Mouse (Mus musculus) thymus, postnatal 4 days (tissue): ENCODE data around the gene Dact3.

Experiments
- DNase-seq: peaks from one replicate; pipeline ENCODE4 v3.0.0; 2021

Dact3 gene

DNA sequence AGATGAGACGGTGACA lies at the start of gene Dact3:
TSS of gene Dact3 (plus strand) at position 8 of the 16 bp plus-strand sequence.
- no peak for DNase-seq

DNA sequence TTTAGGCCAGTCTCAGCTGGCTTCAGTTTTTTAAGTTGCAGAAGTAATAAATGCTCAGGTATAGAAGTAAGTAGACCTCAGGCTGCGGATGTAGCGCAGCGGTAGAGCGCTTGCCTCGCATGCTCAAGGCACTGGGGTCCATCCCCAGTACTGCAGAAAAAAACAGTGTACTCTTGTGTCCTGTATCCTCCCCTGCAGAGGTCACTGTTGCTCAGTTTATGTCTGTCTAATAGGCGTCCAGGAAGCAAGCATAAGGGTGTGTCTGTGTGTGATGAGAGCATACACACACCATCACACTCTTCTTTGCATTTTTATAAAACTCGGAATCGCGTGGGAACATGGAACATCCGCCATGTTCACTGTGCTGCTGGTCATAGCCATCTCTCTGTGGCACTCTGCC lies 49.3 kb upstream of the Dact3 start:
- peak; percentile 67 for DNase-seq

DNA sequence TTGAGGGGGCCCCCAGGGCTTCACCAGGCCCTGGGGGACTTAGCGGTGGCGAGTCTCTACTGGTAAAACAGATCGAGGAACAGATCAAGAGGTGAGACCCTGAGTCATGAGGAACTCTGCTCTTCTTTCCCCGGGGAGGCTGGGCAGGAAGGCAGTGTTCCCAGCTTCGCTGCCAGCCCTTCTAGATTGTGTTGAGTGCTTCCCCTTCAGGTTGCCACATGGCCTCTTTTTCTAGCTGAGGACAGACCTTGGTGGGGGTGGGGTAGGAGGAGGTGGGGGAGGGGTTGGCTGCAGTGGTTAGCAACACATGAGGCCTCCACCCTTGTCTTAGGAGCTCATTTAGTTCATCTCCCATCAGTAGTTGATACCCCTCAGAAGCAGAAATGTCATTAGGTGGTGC lies 48.5 kb upstream of the Dact3 start:
- peak; percentile 21 for DNase-seq

DNA sequence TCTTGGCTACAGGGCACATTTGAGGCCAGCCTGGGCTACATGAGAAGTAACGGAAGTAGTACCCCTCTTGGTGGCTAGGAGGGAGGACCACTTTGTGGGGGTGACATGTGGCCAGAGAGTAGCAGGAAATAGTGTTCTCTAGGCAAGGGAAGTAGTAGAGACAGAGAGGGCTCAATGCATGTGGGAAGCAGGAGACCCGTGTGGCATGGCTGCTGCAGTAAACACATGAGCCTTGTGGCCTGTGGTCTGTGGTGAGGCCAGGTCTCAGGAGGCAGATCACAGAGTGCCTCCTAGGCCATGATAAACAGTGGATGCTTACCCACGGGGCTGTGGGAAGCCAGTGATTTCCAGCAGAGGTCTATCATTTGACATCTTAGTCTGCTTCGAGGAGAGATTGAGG lies 47.8 kb upstream of the Dact3 start:
- DNase-seq = no peak

DNA sequence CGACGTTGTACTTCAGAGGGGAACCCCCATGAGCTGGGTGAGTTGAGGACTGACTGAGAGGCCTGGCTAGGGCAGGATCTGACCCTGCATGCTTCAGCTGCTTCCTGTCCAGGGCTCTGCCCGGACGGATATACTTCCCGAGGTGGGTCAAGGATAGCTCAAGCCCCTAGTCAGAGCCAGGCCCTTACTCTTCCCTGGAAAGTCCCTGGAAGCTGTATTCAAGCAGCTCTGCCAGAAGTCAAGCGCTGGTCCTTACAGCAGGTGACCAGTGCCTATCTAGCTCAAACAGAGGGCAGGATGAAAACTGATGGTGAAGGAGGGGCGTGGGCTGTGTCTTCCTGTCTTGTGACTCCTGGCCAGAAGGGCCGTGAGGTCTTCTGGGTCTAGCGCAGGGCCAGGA lies 44.7 kb upstream of the Dact3 start:
- no peak for DNase-seq

DNA sequence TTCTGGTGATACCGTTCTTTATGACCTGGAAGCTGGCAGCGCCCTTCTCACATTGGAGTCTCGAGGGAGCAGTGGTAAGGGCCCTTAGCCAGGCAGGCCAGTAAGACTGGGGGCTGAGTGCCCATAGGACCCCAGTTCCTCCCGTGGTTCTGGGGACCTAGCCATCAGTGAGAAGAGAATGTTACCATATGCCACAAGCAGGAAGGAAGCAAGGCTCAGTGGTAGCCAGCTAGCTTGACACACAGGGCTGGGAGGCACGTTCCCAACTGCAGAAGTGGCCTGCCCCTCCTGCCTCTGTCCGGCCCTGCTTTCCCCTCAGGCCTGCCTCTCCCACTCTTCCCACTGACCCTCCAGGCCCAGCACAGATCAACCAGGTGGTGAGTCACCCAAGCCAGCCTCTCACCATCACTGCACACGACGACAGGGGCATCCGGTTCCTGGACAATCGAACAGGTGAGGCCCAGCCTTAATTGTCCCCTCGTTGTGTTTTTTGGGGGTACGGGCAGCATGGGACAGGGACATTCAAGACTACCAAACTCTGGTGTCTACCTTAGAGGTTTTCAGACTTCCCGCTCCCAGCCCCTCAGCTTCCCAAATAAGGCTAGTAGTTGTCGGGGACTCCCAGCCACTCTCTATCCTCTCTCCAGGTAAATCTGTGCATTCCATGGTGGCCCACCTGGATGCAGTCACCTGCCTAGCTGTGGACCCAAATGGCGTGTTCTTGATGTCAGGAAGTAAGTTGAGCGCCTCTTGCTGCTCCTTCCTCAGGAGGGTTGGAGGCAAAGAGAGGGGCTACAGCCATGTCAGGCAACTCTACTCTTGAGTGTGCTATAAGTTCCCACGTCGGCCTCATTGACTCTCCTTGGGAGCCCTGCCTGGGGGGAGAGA lies 37.0 kb upstream of the Dact3 start:
- no peak for DNase-seq

DNA sequence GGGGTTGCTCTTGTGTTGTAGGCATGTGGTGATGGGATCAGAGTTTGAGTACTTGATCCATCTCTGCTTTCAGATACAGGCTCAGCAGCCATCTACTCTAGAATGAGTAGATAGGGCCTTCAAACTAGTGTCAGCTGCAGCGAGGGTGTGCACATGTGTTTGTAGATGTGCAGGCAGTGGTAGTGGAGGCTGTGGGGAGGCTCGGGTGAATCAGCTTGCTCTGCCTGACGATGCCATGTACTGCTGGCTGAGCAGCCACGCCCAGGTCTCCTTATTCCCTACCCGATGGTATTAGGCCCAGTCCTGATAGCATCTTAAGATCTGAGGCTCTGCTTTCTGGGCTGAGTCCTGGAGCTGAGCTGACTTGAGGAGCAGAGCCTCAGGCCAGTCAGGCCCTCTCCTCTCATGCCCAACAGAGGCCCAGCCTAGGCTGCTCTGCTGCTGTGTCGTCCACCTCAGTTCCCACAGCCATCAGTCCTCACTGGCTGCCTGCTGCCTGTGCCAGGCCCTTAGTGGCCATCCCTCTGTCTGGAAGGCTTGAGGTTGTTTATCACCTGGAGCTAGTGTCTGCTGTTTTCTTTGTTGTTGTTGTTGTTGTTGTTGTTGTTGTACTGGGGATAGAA lies 36.2 kb upstream of the Dact3 start:
- DNase-seq = no peak

DNA sequence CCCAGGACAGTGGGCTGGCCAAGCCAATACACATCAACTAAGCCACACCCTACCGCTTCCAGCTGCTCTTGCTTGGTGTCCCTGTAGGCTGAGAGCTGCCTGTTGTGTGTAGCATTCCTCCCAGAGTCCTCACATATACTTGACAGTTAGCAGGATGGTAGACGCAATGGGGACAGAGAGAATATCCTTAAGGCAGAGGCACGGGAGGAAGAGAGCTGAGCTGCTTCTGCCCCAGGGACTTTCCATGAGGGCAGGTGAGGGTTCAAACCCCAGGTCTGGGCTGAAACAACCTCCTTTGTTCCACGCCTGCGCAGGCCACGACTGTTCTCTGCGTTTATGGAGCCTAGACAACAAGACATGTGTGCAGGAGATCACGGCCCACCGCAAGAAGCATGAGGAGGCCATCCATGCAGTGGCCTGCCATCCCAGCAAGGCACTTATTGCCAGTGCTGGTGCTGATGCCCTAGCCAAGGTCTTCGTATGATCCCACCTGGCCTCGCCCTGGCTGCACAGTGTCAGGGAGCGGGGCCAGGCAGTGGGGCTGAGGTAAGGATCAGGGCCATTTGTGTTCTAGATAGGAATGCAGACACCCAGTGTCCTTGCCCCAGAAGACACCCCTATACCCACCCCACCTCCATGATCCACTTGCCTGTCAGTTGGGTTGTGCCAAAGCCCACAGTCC lies 35.5 kb upstream of the Dact3 start:
- DNase-seq = no peak

DNA sequence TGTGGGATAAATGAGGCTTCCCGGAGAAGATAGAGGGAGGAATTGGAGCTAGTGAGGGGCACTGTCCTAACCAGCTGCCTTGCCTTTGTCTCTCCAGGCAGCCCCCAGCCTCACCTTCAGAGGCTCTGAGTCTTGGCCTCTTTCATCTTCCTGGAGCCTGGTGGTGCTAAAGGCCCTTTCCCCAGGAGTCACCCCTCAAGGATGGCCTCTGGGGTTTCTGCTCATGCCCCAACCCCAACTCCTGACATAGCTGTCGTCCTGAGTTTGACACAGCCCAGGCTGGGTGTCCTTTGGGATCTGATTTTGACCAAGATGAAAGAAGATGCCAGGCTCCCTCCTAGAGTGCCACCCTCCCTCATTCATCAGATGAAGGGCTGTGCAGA lies 35.0 kb upstream of the Dact3 start:
- no peak for DNase-seq

DNA sequence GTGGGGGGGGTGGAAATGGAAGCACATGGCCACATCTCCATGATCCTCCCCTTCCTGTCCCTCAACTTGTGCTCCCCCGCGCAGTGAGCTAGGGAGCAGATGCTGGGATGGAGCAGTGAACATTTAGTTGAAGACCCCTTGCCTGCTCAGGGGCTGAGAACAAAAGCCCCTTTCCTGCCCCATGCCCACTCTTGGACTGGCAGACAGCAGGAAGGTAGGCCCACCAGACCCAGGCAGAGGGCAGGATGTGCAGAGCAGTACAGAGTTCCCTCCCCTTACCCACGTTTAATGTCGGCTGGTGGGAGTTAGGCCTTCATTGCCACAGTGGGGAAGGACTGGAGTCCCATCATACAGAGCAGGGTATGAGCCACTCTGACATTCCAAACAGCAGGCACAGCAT lies 34.0 kb upstream of the Dact3 start:
- peak; percentile 64 for DNase-seq

DNA sequence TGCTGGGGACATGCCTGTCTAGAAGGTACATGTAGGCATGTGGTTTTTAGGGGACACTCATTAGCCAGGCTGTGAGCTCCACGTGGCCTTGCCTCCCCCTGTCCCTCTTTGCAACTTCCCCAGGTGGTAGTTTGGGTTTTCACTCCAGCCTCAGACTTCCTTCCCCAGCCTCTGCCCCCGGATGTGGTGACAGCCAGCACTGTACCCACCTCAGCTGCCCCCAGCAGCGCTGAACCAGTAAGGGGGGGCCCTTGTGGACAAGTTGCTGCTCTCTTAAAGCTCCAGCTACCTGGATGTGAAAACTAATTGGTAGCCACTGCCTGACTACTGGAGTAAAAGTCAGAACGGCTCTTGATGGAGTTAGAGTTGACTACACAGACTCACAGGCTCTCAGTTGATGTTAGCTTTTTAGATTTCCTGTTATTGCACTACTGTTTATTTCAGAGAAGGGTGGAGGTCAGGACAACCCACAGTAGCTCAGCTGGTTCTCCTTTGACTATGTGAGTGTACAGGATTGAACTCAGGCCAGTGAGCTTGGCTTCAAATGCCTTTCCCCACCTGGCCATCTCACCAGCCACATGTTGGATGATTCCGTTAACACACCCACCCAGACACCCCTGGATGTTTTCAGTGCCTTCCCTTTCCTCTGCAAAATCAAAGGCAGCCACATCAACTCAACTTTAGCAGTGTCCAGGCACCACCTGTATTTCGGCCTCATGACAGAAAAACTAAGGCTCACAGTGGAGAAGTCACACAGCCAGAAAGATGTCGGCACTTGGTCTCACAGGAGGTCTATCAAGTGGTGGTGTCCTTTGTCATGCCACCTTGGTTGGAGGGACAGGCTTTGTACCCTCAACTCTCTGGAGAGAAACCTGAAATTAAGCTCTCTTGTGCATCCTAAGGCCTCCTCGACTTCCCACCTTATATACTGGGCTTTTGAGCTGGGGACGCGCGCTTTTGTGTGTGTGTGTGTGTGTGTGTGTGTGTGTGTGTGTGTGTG lies 33.3 kb upstream of the Dact3 start:
- peak; percentile 83 for DNase-seq

DNA sequence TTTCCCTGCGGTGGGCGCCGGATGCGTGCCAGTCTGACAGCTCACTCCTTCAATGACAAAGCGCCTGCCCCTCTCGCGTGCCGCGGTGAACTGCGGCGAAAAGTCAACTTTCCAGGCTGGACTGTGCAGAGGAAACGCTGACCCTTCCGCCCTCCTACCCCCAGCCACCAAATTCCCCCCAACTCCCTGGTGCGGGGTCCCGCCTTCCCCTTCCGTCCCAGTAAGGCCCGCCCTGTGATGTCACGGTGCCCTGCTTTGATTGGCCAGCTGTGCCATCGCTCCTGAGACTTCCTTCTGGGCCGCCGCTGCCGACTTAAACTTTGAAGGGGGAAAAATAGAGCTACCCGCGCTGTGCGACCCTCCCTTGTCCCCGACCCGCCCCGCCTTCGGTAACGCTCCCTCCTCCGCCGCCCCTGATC lies 32.5 kb upstream of the Dact3 start, which contains the start of gene Prkd2:
TSS of gene Prkd2 (plus strand) at position 258 of the 419 bp plus-strand sequence.
- DNase-seq = peak; percentile 95

DNA sequence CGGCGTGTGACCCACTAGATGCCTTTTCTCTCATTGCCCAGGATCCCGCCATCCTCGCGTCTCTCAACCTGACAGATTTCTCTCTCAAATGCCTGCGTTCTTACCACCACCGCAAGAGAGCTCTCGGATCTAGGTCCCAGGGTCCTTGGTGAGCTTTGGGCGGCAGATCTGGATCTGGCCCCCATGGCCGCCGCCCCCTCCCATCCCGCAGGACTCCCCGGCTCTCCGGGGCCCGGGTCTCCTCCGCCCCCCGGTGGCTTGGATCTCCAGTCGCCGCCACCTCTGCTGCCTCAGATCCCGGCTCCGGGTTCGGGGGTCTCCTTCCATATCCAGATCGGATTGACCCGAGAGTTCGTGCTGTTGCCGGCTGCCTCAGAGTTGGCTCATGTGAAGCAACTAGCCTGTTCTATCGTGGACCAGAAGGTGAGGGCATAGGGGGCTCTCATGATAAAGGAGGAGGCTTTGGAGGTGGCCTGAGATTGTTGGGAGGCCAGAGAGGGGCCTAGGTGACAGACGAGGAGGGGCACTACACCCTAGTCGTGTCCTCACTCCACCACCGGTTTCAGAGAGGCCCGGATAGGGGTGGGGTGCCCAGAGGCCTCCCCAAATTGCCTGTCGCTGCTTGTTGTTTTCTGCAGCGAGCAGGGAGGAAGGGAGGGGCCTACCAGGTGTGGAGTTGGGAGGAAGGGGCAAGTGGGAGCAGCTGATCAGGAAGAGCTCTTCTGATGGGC lies 31.5 kb upstream of the Dact3 start:
- peak; percentile 81 for DNase-seq

DNA sequence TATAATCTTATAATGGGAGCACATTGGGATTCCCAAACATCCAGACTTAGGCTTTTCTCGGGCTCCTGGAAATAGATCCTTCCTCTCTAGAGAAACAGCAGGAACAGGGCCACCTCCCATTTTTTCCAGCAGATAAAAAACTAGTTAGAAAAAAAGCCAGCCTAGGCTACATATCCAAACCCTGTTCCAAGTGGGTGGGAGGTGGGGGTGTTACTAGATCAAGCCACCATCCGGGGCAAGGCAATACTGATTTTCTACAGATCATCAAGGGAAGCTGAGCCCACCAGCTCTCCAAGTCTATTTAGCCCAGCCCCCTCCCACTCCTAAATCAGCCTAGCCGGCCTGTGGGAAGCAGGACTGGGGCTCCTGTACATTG lies 30.4 kb upstream of the Dact3 start:
- no peak for DNase-seq

DNA sequence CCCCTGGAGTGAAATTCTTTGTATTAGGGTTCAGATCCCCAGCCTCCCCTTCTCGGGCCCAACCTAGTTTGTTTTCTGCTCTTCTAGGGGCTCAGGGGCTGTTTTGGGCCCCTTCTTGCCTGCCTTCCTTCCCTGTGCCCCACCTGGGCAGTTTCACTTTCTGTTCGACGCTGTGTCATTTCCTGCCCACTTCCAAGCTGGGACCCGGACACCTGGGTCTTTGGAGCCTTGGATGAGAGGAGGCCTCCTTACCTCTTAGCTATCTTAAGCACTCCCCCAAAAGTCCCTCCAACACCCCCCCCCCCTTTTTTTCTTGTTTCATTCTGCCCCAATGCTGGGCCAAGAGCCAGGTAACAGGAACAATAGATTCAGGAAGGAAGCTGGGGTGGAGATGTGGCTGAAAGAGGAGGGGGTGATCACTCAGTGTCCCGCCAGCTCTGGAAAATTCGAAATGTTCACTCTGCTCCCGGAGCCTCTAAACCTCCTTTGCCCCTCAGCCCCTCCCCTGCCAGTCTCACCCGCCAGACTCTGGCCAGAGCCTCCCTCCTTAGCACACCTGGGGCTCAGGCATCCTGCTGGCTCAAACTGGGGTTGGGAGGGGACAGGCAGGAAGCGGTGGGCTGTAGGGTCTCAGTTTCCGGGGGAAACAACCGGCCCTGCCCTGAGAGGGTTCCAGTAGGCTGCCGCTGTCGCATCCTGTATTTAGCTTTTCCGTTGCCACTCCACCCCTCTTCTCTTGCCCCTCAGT lies 29.9 kb upstream of the Dact3 start:
- peak; percentile 79 for DNase-seq

DNA sequence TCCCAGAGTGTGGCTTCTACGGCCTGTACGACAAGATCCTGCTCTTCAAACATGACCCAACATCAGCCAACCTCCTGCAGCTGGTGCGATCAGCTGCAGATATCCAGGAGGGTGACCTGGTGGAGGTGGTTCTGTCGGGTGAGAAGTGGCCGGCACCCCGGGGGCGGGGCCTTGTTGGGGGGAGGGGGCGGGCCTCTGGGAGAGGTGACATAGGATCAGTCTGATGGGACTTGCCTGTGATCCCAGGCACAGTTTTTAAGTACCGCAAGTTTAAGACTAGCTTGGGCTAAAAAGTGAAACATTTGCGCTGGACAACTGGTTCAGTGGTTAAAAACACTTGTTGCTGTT lies 29.3 kb upstream of the Dact3 start:
- DNase-seq = no peak

DNA sequence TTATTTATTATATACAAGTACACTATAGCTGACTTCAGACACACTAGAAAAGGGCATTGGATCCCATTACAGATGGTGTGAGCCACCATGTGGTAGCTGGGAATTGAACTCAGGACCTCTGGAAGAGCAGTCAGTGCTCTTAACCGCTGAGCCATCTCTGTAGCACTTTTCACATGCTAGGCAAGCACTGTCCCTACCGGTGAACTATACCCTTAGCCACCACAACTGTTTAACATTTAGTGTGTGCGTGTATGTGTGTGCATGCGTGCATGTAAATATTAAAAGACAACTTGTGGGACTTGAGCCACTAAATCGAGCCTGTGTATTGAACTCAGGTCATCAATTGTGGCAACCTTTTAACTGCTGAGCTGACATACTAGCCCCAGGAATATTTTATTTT lies 28.3 kb upstream of the Dact3 start:
- peak; percentile 6 for DNase-seq

DNA sequence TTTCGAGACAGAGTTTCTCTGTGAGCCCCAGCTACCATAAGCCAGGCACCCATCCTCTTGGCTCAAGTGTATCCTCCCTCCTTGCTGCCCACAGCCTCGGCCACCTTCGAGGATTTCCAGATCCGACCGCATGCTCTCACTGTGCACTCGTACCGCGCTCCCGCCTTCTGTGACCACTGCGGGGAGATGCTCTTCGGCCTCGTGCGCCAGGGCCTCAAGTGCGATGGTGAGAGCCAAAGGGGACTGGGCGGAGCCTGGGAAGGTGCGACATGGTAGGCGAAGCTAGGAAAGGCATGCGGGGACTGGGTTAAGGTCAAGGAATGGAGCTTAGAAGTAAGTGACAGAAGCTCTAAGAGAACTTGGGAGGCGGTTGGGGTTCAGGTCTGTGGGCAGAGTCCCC lies 27.6 kb upstream of the Dact3 start:
- peak; percentile 27 for DNase-seq

DNA sequence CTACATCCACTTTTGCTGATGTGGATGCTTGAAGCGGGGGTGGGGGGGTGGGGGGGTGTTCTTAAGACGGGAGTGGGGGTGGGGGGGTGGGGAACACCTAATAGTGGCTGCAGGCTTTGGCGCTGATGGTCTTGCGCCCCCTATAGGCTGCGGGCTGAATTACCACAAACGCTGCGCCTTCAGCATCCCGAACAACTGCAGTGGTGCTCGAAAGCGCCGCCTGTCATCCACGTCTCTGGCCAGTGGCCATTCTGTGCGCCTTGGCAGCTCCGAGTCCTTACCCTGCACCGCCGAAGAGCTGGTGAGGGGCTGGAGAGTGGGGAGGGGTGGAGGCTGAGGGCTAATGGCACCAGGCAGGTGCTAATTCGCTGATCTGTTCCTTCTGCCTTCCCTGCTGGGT lies 26.5 kb upstream of the Dact3 start:
- peak; percentile 76 for DNase-seq

DNA sequence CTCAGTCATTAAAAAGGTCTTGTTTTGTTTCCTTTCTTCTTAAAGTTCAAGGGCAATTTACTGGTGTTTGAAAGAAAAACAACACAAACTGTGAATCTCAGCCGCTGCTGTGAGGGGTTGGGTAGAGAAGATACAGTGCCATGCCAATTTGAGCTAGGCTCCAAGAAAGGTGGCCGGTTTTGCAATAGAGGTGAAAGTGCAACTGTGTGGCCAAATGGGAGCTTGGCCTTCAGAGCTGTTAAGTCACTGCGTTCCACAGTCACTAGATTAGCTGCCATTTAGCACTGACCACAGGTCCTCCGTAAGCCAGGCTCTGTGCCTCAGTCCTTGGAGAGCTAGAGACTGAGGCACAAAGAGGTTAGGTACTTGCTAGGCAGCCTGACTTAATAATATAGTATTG lies 23.5 kb upstream of the Dact3 start:
- DNase-seq = no peak

DNA sequence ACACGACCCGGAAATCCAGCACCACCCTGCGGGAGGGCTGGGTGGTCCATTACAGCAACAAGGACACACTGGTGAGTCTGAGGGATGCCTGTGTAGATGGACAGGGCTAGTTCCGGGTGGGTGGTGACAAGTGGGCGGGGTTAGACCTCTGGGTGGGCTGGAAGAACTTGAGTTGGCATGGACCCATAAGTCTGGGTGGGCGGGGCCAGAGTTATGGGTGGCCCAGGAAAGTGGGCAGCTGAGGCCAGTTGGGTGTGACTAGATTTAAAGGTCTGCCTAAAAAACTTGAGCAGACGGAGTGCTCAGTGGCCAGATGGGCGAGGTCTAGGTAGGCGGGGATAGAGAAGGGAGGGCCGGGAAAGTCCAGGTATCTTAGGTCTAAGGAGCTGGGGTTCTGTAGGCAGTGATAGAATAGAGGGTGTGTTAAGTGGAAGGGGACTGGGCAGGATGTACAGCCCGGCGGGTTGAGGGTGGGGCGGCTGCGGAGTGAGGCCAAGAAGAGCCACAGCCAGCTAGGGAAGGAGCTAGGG lies 21.8 kb upstream of the Dact3 start:
- peak; percentile 28 for DNase-seq

DNA sequence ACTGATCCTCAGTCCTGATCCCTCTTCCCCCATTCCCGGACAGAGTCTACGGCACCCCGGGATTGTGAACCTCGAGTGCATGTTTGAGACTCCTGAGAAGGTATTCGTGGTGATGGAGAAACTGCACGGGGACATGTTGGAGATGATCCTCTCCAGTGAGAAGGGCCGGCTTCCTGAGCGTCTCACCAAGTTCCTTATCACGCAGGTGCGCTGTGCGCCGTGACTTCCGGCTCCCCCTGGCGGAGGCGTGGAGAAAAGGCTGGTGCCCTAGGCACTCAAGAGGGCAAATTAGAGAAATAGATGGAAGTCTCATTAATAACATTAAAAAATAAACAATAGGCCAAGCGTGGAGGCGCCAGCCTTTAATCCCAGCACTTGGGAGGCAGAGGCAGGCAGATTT lies 16.8 kb upstream of the Dact3 start:
- peak; percentile 81 for DNase-seq
